Mouse (Mus musculus): ENCODE measurements at regions not wholly inside any gene's neighbourhood (a gene's known extent, or its start where the extent isn't known, plus 50 kb on each side); places are given as distances from the start of the nearest gene placed in this dataset.

- WGBS: 69% methylated on average over 3 of the region's 3 CpGs
- H3K27ac ChIP-seq (ENCODE audit: low read length): no peak overlapping the region
- H3K4me1 ChIP-seq (ENCODE audit: insufficient read depth, low read length): no peaks in the 10 kb centered on the region
- H3K27me3 ChIP-seq (ENCODE audit: insufficient read depth, low read length): no peaks in the 10 kb centered on the region
- H3K36me3 ChIP-seq (ENCODE audit: insufficient read depth, low read length): no peaks in the 10 kb centered on the region
- no peaks in the 10 kb centered on the region for H3K9me3 ChIP-seq (ENCODE audit: low read length)
- no peak overlapping the region for H3K9ac ChIP-seq (replicated peaks; ENCODE audit: low read length)
- no peak for ATAC-seq (ENCODE audit: low FRiP score, low TSS enrichment)
- no peak overlapping the region for H3K4me3 ChIP-seq (ENCODE audit: low read length)
- H3K4me2 ChIP-seq (replicated peaks; ENCODE audit: low read depth, low read length): no peak overlapping the region
Measured at GRCm38 (mm10) chr13:15863344-15863743, 148.3 kb upstream of the Inhba start.

- Histone ChIP-seq H3K36me3 (ENCODE audit: insufficient read depth, low read length) (no peaks in the 10 kb centered on the region), H3K4me2 (replicated peaks; ENCODE audit: low read depth, low read length) (no peak overlapping the region), H3K4me3 (ENCODE audit: low read length) (no peak overlapping the region), H3K27me3 (ENCODE audit: insufficient read depth, low read length) (no peaks in the 10 kb centered on the region), H3K4me1 (ENCODE audit: insufficient read depth, low read length) (no peaks in the 10 kb centered on the region), H3K9me3 (ENCODE audit: low read length) (no peaks in the 10 kb centered on the region), H3K9ac (replicated peaks; ENCODE audit: low read length) (no peak overlapping the region), H3K27ac (ENCODE audit: low read length) (no peak overlapping the region)
- WGBS: 31% methylated on average over 5 of the region's 5 CpGs
- no peak for ATAC-seq (ENCODE audit: low FRiP score, low TSS enrichment)
Measured at GRCm38 (mm10) chr13:15867046-15867561, 144.5 kb upstream of the Inhba start.

GRCm38 (mm10) chr13:15877606-15878005 lies 134.0 kb upstream of the Inhba start:
- 83% methylated on average over 2 of the region's 2 CpGs for WGBS
- no peak for ATAC-seq (ENCODE audit: low FRiP score, low TSS enrichment)
- Histone ChIP-seq H3K4me3 (ENCODE audit: low read length) (no peak overlapping the region), H3K36me3 (ENCODE audit: insufficient read depth, low read length) (no peaks in the 10 kb centered on the region), H3K9me3 (ENCODE audit: low read length) (no peaks in the 10 kb centered on the region), H3K4me2 (replicated peaks; ENCODE audit: low read depth, low read length) (no peak overlapping the region), H3K9ac (replicated peaks; ENCODE audit: low read length) (no peak overlapping the region), H3K27ac (ENCODE audit: low read length) (no peak overlapping the region), H3K4me1 (ENCODE audit: insufficient read depth, low read length) (no peaks in the 10 kb centered on the region), H3K27me3 (ENCODE audit: insufficient read depth, low read length) (no peaks in the 10 kb centered on the region)

DNA sequence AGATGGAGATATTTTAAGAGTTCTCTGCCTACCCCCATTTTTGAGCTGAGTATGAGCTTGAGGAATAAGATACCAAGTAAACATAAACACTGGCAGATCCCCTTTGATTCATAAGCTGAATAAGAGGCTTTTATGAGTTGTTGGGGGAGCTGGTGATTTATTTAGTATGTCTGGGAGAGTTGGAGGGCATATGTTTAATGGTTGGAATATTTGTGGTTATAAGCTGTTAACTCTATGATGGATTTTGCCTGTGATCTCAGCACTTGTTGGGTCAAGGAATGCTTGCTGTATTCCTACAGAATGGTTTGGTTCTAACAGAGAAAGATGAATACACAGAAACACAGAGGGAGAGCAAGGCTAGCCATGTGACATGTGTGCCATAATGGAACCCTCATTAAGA lies 132.1 kb upstream of the Inhba start:
- no peaks in the 10 kb centered on the region for H3K27me3 ChIP-seq (ENCODE audit: insufficient read depth, low read length)
- no peak overlapping the region for H3K27ac ChIP-seq (ENCODE audit: low read length)
- no peak overlapping the region for H3K4me3 ChIP-seq (ENCODE audit: low read length)
- H3K36me3 ChIP-seq (ENCODE audit: insufficient read depth, low read length): no peaks in the 10 kb centered on the region
- no peaks in the 10 kb centered on the region for H3K4me1 ChIP-seq (ENCODE audit: insufficient read depth, low read length)
- no peaks in the 10 kb centered on the region for H3K9me3 ChIP-seq (ENCODE audit: low read length)
- ATAC-seq (ENCODE audit: low FRiP score, low TSS enrichment): 0 out of 2 replicates have a peak, but pooled peaks have one; percentile 42
- H3K9ac ChIP-seq (replicated peaks; ENCODE audit: low read length): no peak overlapping the region
- no peak overlapping the region for H3K4me2 ChIP-seq (replicated peaks; ENCODE audit: low read depth, low read length)

GRCm38 (mm10) chr13:15890794-15891193 lies 120.9 kb upstream of the Inhba start:
- no peaks in the 10 kb centered on the region for H3K36me3 ChIP-seq (ENCODE audit: insufficient read depth, low read length)
- no peak overlapping the region for H3K4me2 ChIP-seq (replicated peaks; ENCODE audit: low read depth, low read length)
- no peaks in the 10 kb centered on the region for H3K4me1 ChIP-seq (ENCODE audit: insufficient read depth, low read length)
- H3K9me3 ChIP-seq (ENCODE audit: low read length): no peaks in the 10 kb centered on the region
- H3K9ac ChIP-seq (replicated peaks; ENCODE audit: low read length): no peak overlapping the region
- ATAC-seq (ENCODE audit: low FRiP score, low TSS enrichment): no peak
- no peak overlapping the region for H3K27ac ChIP-seq (ENCODE audit: low read length)
- H3K4me3 ChIP-seq (ENCODE audit: low read length): no peak overlapping the region
- 79% methylated on average over 3 of the region's 3 CpGs for WGBS
- no peaks in the 10 kb centered on the region for H3K27me3 ChIP-seq (ENCODE audit: insufficient read depth, low read length)

DNA sequence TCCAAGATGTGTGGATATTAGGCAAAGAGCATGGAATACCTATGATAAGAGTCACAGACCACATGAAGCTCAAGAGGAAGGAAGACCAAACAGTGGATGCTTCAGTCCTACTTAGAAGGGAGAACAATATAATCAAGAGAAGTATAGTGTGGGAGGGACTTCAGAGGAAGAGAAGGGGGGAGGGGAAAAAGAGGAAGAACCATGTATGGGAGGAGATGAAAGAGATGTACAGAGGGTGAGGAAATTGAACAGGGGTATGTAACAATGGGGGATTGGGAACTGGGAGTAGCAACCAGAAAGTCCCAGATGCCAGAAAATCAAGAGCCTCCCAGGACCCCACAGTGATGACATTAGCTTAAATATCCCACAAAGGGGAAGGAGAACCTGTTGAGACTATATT lies 120.2 kb upstream of the Inhba start:
- Histone ChIP-seq H3K27me3 (ENCODE audit: insufficient read depth, low read length) (no peaks in the 10 kb centered on the region), H3K4me3 (ENCODE audit: low read length) (no peak overlapping the region), H3K36me3 (ENCODE audit: insufficient read depth, low read length) (no peaks in the 10 kb centered on the region), H3K9me3 (ENCODE audit: low read length) (no peaks in the 10 kb centered on the region), H3K27ac (ENCODE audit: low read length) (no peak overlapping the region), H3K4me1 (ENCODE audit: insufficient read depth, low read length) (no peaks in the 10 kb centered on the region), H3K9ac (replicated peaks; ENCODE audit: low read length) (no peak overlapping the region), H3K4me2 (replicated peaks; ENCODE audit: low read depth, low read length) (no peak overlapping the region)
- ATAC-seq (ENCODE audit: low FRiP score, low TSS enrichment): no peak

- Histone ChIP-seq H3K4me1 (ENCODE audit: insufficient read depth, low read length) (no peaks in the 10 kb centered on the region), H3K27me3 (ENCODE audit: insufficient read depth, low read length) (no peaks in the 10 kb centered on the region), H3K27ac (ENCODE audit: low read length) (no peak overlapping the region), H3K9ac (replicated peaks; ENCODE audit: low read length) (no peak overlapping the region), H3K4me3 (ENCODE audit: low read length) (no peak overlapping the region), H3K4me2 (replicated peaks; ENCODE audit: low read depth, low read length) (no peak overlapping the region), H3K36me3 (ENCODE audit: insufficient read depth, low read length) (no peaks in the 10 kb centered on the region), H3K9me3 (ENCODE audit: low read length) (no peaks in the 10 kb centered on the region)
- ATAC-seq (ENCODE audit: low FRiP score, low TSS enrichment): no peak
- 82% methylated on average over 1 of the region's 1 CpGs for WGBS
Measured at GRCm38 (mm10) chr13:15898201-15898600, 113.5 kb upstream of the Inhba start.

DNA sequence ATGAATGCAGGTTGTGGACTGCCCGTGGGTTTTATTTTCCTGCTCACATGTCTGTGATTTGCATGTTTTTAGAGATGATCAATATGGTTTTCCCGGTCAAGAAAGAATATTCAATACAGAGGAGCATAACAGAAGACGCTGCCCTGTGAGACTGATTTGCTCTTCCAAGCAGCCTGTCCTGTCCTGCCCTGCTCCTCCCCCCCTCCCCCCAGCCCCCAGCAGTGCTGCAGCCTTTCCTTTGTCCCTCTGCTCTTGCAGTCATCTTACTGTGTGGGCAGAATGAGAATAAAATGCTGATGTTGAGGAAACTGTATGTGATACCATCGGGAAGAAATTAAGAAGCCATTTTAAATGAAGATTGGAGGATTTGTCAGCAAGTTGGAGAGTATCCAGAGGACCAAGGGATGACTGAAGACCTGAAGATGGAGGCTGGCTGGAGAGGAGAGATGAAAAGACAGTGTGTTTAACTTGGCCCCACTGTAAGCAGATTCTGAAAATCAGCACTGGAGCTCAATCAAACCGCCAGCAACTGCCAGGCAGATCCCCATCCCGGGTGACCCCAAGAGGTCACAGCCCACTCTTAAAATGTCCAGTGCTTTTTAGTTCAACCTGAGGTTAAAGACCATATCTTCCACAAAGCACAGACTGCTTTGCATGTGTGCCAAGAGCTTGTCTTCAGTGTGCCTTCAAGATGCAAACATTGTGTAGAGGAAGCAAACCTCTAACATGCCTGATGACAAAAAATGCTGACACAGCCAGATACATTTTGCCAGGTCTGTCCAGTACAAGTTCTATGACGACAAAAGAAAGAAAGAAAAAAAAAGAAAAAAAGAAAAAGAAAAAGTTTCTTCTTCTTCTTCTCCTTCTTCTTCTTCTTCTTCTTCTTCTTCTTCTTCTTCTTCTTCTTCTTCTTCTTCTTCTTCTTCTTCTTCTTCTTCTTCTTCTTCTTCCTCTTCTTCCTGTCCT lies 109.7 kb upstream of the Inhba start:
- ATAC-seq (ENCODE audit: low FRiP score, low TSS enrichment): no peak
- no peak overlapping the region for H3K27ac ChIP-seq (ENCODE audit: low read length)

GRCm38 (mm10) chr13:15907806-15908205 lies 103.8 kb upstream of the Inhba start:
- Histone ChIP-seq H3K9me3 (ENCODE audit: low read length) (no peaks in the 10 kb centered on the region), H3K4me3 (ENCODE audit: low read length) (no peak overlapping the region), H3K4me1 (ENCODE audit: insufficient read depth, low read length) (no peaks in the 10 kb centered on the region), H3K9ac (replicated peaks; ENCODE audit: low read length) (no peak overlapping the region), H3K27ac (ENCODE audit: low read length) (no peak overlapping the region), H3K36me3 (ENCODE audit: insufficient read depth, low read length) (no peaks in the 10 kb centered on the region), H3K4me2 (replicated peaks; ENCODE audit: low read depth, low read length) (no peak overlapping the region), H3K27me3 (ENCODE audit: insufficient read depth, low read length) (no peaks in the 10 kb centered on the region)
- WGBS: 50% methylated on average over 1 of the region's 1 CpGs
- no peak for ATAC-seq (ENCODE audit: low FRiP score, low TSS enrichment)

More for the DNA sequence above, 109.7 kb upstream of the Inhba start:
- WGBS: 41% methylated on average over 7 of the region's 7 CpGs
- no peak overlapping the region for H3K4me2 ChIP-seq (replicated peaks; ENCODE audit: low read depth, low read length)
- H3K4me1 ChIP-seq (ENCODE audit: insufficient read depth, low read length): no peaks in the 10 kb centered on the region
- no peaks in the 10 kb centered on the region for H3K36me3 ChIP-seq (ENCODE audit: insufficient read depth, low read length)
- no peak overlapping the region for H3K4me3 ChIP-seq (ENCODE audit: low read length)
- H3K9ac ChIP-seq (replicated peaks; ENCODE audit: low read length): no peak overlapping the region
- no peaks in the 10 kb centered on the region for H3K9me3 ChIP-seq (ENCODE audit: low read length)
- H3K27me3 ChIP-seq (ENCODE audit: insufficient read depth, low read length): no peaks in the 10 kb centered on the region

DNA sequence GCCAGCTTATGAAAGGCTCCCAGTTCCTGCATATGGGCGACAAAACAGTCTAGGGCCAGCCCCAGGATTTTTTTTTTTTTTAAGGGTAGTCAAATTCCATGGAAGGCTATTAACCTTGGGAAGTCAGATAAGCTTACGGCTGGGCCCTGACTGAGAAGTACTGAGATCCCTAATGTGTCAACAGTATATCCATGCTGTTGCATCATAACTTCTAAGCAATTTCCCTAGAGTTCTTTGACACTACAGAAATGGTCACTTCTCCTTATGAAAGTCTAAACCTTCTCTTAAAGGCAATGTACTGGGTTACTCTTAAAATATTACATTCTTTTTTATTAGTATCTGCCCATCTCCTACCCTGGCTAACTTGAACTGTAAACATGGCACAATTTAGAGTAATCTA lies 101.1 kb upstream of the Inhba start:
- Histone ChIP-seq H3K4me2 (replicated peaks; ENCODE audit: low read depth, low read length) (no peak overlapping the region), H3K36me3 (ENCODE audit: insufficient read depth, low read length) (no peaks in the 10 kb centered on the region), H3K9me3 (ENCODE audit: low read length) (no peaks in the 10 kb centered on the region), H3K27me3 (ENCODE audit: insufficient read depth, low read length) (no peaks in the 10 kb centered on the region), H3K9ac (replicated peaks; ENCODE audit: low read length) (no peak overlapping the region), H3K27ac (ENCODE audit: low read length) (0 out of 2 replicates have a peak overlapping the region, but pooled peaks have one; percentile 29), H3K4me3 (ENCODE audit: low read length) (no peak overlapping the region), H3K4me1 (ENCODE audit: insufficient read depth, low read length) (no peaks in the 10 kb centered on the region)
- no peak for ATAC-seq (ENCODE audit: low FRiP score, low TSS enrichment)
- 44% methylated on average over 2 of the region's 2 CpGs for WGBS

All from kidney, embryonic 16.5 days (tissue).